Mouse (Mus musculus): ENCODE results near the gene Nkiras2. TPM values are rescaled to one million over a fixed set of nuclear protein-coding genes. Genes with fewer than 3 reads are reported as not detected.
"Not testable (repeated sequence)": the region's sequence is repeated elsewhere in the genome, so short reads cannot be mapped to it uniquely, and the experiment has no call there.

The Nkiras2 gene
- total RNA-seq, 2 experiments from 2014 or later: 28.1 to 29.6 TPM

DNA sequence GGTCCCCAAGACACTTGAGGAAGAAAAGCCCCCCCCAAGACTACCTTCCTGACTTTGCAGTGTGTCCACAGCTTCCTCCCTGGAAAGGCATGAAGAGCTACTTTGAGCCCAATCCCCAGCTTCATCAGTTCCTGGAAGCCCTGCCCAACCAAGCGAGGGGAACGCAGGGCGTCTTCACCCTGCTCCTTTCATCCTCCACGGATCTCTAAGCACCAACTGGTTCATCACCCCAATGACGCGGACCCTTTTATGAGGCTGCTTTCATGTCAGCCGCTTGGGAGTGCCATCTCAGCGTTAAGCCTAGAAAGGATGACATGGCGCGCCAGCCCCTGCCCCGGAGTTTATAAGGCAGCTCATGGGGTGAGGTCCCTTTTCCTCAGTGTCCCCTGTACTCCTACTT lies 938 bp downstream of the Nkiras2 start, which contains the start of gene Dnajc7:
TSS of gene Dnajc7 (minus strand) at position 187 of the 400 bp plus-strand sequence.
- intact Hi-C loops (cut with DNase I): no loop called here

DNA sequence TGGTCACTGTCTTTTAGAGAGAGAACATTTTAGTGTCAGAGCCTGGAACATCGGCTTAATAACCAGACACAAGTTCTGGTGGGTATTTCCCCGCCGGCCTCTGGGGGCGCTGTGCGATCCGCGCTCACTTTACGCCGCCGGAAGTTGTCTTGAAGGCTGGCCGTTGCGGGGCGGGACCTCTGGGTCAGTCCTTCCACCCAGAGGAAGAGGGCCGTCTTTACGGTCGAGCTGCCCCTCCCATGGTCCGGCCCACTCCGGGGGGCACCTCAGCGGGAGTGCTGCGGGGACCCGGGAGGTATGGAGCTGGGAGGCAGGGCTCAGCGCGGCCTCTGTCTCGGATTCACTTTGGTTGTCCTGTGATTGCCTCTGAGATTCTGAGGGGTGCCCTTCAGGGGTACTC lies 3.7 kb downstream of the Nkiras2 start:
- intact Hi-C loops (cut with DNase I): no loop called here
- peak; percentile 93 to 97 for DNase-seq (ENCODE audit: extremely low spot score in 1 of 2, low spot score in 2 of 2)

More for the DNA sequence above, 938 bp downstream of the Nkiras2 start, which contains the start of gene Dnajc7:
- DNase-seq (ENCODE audit: extremely low spot score in 1 of 2, low spot score in 2 of 2): peak in 1 of 2 experiments; percentile 53

DNA sequence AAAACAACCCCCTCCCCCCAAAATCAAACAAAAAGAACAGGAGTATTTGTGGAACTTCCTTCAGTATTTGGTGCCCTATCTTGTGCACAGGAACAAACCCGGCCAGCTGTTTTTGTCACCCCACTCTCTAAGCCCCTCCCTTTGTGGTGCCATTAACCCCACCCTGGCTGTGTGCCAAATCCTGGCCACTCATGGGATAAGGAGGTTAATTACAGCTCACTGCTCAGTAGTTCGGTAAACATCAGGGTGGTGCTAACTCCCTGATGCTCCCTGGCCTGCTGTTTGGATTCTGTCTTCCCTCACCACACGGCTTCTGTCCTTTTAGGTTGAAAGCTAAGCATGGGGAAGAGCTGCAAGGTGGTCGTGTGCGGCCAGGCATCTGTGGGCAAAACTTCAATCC lies 4.8 kb downstream of the Nkiras2 start:
- intact Hi-C loops (cut with DNase I): no loop called here
- peak in 1 of 2 experiments; percentile 72 for DNase-seq (ENCODE audit: extremely low spot score in 1 of 2, low spot score in 2 of 2)

DNA sequence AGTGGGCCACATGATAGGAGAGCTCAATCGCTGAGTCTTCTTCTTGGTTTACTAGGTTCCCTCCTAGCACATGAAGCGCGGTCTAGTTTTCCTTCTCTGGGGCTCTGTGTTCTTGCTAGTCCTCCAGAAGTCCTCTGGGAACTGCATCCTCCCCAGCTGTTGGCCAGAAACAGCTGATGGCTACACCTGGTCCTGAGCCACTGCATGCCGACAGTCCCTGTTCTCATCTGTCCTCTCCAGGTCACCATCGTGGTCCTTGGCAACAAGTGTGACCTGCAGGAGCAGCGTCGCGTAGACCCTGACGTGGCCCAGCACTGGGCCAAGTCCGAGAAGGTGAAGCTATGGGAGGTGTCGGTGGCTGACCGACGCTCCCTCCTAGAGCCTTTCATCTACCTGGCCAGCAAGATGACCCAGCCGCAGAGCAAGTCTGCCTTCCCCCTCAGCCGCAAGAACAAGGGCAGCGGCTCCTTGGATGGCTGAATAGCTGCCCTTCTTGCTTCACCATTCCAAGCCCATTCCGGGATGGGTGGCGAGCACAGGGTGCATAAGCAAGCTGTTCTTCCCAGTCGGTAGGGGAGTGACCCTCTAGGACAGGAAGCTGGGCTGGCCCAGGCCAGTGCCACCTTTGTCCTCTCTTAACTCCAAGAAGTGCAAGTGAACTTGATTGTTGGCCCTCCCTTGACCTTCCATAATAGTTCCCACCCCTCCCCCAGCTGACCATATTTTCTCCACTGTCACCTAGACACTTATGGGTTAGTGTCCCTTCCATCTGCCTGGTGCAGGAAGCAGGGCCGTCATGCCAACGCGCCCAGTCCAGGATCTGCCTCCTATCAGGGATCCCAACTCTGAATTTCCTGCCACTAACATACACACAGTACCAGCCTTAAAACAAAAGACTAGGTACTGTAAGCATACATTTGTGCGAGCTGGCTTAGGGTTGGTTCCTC lies 7.0 kb downstream of the Nkiras2 start:
- intact Hi-C loops (cut with DNase I): loop anchor here (2.0 kb wide), 1 partner anchor 69 kb away; no protein-coding TSS in a partner anchor
- no peak for DNase-seq (ENCODE audit: extremely low spot score in 1 of 2, low spot score in 2 of 2)

DNA sequence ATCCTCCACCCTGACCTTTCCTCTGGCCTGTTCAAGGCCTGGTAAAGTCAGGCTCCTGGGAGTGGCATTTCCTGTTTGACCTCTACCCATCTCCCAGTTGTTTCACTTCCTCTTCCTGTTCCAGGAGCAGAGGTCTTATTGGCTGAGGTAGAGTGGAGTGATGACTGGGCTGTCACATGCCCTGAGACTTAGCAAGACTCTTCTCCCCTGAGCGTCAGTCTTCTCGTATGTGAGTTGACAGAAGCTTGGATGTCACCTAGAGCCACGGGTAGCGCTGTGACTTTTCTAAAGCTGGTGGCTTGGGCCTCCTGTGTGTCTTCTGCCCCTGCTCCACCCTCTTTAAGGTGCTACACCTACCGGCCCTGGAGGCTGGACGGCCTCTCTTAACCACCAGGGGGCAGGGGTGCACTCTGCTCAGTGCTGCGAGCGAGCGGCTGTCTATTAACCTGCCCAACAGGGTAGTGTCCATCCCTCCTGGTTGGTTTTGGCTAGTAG lies 7.7 kb downstream of the Nkiras2 start:
- intact Hi-C loops (cut with DNase I): loop anchor here (2.0 kb wide), 1 partner anchor 68 kb away; no protein-coding TSS in a partner anchor
- peak; percentile 44 to 81 for DNase-seq (ENCODE audit: extremely low spot score in 1 of 2, low spot score in 2 of 2)

DNA sequence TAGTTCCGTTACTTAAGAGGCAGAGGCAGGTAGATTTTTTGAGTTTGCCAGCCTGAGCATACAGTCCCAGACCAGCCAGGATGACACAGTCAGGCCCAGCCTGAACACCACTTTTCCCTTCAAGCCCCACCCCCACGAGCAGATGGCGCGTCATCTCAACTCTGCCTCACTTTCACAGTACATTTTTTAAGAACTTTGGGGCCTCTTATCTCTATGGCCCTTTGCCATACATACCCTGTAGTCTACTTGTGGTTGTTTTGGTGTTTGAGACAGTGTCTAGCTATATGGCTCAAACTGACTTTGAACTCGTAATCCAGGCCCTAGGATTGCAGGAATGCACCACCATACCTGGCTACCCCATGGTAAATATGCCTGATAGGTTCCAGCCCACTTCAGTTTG lies 9.0 kb downstream of the Nkiras2 start:
- no peak for DNase-seq (ENCODE audit: extremely low spot score in 1 of 2, low spot score in 2 of 2)
- intact Hi-C loops (cut with DNase I): no loop called here

DNA sequence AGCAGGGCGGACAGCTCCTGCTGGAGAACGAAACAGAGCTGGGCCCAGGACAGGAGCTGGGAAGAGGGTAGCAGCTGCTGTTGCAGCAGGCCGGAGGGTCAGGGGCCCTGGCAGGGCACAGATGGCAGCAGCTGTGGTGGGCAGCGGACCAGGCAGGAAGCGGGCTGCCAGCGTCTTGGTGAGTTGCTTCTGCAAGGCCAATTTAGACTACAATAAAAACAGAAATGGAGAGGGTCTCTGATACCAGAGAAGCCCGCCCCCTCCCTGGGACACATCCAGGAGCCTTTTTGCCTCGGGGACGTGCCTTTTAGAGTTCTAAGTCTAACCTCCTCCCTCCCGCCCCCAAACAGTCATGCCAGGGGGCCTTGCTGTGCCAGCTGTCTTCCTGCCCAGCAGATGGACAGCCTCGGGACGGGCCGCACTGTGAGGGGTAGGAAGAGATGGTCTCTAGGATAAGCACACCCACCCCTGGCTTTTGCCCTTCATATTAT lies 9.9 kb downstream of the Nkiras2 start:
- peak in 1 of 2 experiments; percentile 55 for DNase-seq (ENCODE audit: extremely low spot score in 1 of 2, low spot score in 2 of 2)
- intact Hi-C loops (cut with DNase I): no loop called here

DNA sequence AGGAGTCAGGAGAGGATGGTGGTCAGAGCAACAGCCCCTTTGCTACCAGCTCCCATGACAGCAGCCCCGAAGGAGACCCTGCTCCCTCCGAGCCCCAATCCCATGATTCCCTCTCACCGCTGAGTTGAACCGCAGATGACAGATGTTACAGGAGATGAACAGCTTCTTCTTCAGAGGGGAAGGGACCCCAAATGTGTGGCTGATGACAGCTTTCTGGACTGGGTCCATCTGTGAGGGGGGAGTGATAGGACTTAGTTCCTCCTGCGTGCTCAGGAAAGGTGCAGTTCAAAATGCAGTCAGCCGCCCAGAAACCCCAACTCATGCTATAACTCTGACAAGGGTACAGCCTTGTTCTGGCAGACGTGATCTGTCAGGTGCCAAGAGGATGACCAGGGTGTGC lies 15.5 kb downstream of the Nkiras2 start:
- intact Hi-C loops (cut with DNase I): no loop called here
- DNase-seq (ENCODE audit: extremely low spot score in 1 of 2, low spot score in 2 of 2): no peak

DNA sequence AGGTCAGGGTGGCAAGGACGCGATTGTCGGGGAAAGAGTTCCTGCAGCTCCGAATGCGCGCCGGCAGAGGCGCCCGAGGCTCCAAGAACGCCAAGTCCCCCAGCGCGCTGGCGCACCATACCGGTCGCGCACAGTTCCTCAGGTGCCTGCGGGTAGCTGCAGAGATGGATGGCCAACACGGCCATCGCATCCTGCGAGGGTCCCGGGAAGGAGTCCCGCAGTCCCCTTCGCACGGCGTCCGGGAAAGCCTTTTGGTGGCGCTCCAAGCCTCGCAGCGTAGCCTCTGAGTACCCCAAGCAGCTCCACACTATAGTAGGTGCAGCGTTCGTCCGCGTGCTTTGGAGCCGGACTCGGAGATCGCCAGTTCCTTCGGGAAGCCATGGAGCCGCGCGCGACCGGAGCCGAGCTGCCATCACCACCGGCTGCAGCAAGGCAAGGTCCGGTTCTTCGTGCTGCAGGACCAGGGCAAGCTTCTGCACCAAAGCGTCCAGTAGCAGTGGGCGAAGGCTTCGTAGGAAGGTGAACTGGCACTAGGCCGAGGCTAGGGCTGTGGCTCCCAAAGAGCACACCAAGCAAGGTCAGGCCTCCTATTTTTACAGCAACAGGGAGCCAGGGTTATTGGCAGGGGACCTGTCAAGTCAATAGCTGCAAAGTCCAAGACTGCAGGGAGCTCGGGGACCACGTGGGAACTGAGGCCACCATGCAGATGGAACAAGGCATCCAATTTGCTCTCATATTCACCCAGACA lies 21.3 kb downstream of the Nkiras2 start:
- intact Hi-C loops (cut with DNase I): no loop called here
- peak in 1 of 2 experiments; percentile 63 for DNase-seq (ENCODE audit: extremely low spot score in 1 of 2, low spot score in 2 of 2)

DNA sequence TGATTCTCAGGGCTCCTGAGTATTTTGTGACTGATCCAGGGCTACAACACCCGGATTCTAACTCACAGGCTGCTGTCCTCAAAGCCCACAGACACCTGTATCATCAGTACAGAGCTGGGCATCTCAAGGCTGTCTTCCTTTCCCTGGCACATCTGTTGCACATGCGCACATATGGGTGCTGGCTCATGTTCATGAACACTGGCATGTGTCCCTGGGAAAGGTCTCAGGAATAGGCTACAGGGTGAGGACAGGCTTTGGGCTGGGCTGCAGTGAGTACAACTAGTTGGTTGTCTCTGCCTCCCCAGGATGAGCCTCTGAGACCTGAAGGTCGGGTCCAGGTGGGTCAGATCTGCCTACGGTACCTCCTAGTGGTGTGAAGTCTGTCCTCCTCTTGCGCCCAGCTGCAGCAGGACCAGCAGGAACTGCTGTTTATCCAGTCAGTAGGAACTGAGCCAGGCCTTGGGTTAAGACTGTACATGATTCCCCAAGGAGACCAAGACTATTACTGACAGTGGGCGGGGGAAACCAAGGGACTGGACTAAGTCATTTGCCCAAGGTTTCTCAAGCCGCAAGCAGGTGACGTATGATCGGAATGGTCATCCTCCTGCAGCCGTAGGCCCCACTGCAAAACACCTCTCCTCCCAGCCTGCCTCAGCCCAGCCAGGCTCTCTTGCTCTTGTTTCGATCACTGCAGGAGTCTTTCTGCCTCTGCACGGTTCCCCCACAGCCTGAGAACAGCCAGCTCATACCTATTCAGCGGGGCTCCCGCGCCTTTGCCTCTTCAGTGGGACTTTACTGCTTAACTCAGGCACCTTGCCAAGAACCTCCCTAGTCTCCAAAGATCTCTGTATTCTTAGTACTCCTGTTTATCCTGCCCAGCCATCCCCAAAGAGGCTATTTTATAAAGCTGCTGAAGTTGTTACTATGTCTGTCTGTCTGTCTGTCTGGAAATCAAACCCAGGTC lies 24.9 kb downstream of the Nkiras2 start:
- intact Hi-C loops (cut with DNase I): no loop called here
- peak in 1 of 2 experiments; percentile 63 for DNase-seq (ENCODE audit: extremely low spot score in 1 of 2, low spot score in 2 of 2)

DNA sequence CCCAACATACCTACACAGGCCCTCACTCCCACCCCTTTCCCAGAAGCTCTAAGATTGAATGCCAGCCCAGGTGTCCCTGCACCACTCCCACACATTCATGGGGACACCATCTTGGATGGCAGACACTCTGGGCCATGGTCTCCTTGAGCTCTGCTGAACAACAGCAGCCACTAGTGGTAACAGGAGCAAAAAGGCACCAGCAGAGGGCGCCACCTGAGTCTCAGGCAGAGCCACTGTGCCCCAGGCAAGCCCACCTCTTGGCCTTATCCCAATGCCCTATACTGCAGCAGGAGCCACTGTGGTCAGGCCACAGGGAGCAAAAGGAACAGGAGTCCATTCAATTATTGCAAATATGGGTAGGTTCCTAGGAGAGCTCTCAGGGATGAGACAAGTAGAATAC lies 27.2 kb downstream of the Nkiras2 start:
- intact Hi-C loops (cut with DNase I): no loop called here
- peak in 1 of 2 experiments; percentile 62 for DNase-seq (ENCODE audit: extremely low spot score in 1 of 2, low spot score in 2 of 2)

DNA sequence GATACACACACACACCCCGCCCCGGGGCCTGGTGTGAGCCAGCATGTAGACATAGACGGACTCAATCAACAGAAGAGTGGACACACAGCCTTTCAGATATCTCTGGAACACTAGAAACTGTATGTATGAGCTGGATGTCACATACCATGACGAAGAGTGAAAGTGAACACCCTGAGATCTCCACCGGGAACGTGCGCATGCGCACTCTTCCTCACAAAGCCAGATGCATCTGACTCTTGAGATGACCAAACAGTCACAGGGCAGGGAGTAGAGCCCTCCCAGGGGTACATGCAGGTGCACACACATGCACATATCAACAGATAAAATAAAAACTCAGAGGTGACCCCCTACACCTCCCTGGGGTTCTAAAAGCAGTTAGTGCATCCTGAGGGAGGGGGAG lies 29.4 kb downstream of the Nkiras2 start:
- intact Hi-C loops (cut with DNase I): no loop called here

DNA sequence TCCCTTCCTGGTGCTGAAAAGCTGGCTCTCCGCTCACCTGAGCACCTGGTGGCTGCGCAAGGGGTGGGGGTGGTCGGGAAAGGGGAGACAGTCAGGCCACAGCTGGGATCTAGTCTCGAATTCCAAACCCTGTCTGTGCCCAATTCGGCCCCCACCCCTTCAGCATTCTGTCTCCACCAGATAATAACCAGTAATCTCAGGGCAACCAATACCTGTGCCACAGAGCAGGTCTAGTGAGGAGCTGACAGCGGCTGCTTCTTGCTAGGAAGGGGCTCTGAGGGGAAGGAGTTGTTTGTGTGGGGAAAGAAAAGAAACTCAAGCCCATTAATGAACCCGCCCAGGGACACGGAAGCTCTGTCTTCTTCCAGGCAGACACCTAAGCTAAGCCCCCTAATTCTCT lies 32.2 kb downstream of the Nkiras2 start:
- intact Hi-C loops (cut with DNase I): loop anchor here (5.0 kb wide), 1 partner anchor 36 kb away; no protein-coding TSS in a partner anchor
- no peak for DNase-seq (ENCODE audit: extremely low spot score in 1 of 2, low spot score in 2 of 2)

More for the DNA sequence above, 29.4 kb downstream of the Nkiras2 start:
- no peak for DNase-seq (ENCODE audit: extremely low spot score in 1 of 2, low spot score in 2 of 2)

DNA sequence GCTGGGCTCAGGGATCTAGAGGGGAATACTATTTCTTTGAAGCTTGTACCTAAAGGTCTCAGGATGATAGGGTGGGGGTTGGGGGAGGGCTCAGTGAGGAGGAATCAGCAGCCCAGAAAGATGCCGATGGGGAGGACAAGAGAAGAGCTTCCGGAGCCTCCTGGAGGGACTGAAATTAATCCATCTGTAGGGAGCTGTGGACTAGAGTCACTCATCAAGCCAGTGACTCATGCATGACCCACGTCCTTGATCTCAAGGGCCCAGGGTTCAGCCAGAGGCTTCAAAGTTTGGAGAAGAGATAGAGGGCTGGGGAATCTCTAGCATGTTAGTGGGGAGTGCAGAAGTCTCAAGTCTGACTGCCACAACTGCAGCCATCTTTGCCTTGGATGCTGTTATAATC lies 32.7 kb downstream of the Nkiras2 start:
- no peak for DNase-seq (ENCODE audit: extremely low spot score in 1 of 2, low spot score in 2 of 2)
- intact Hi-C loops (cut with DNase I): loop anchor here (5.0 kb wide), 1 partner anchor 36 kb away; no protein-coding TSS in a partner anchor

DNA sequence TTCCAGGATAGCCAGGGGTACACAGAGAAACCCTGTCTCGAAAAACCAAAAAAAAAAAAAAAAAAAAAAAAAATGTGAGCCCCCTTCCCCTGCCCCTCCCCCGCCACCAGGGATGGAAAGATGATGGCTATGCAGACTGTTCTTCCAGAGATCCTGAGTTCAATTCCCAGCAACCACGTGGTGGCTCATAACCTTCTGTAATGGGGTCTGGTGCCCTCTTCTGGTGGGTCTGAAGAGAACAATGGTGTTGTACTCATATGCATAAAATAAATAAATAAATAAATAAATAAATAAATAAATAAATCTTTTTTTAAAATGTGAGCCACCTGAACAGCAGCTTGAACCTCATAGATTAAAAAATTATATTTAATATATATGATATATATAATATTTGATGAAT lies 36.5 kb downstream of the Nkiras2 start:
- intact Hi-C loops (cut with DNase I); DNase-seq (ENCODE audit: extremely low spot score in 1 of 2, low spot score in 2 of 2): not testable (repeated sequence)

DNA sequence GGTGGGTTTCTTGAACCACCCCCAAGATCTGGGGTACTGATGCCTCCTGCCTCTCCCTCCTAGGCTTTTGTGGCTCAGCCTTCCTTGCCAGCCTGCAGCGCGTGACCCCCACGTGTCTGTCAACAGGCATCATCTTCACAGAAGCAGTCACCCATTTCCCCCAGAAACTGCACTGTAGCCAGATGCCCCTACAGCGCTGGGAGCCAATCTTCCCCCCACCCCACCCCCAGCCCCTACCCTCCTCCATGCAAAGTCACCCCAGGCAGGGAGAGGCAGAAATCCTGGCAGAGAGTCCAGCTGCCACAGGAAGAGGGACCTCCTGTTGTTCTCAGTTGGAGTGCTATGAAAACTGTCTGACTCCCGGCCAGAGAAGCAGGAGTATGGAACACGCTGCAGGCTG lies 37.4 kb downstream of the Nkiras2 start:
- intact Hi-C loops (cut with DNase I): no loop called here
- DNase-seq (ENCODE audit: extremely low spot score in 1 of 2, low spot score in 2 of 2): peak in 1 of 2 experiments; percentile 34

DNA sequence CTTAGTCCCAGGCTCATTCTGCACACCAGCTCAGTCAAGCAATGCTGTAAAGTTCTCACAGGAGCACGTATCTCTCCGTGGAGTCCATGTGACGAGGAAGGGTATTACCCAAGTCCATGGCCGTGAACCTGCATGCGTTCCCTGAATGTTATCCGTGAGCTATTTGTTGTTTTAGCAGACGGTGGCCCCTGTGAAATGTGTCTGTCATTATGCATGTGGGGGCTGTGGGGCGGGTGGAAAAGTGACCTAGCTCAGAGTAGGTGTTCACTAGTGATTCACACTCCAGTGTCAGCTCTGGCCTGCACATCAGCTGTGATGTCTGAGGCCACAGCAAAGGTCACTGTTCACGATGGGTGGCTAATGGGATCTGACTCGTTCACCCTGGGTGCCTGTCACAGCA lies 40.8 kb downstream of the Nkiras2 start:
- DNase-seq (ENCODE audit: extremely low spot score in 1 of 2, low spot score in 2 of 2): no peak
- intact Hi-C loops (cut with DNase I): no loop called here

DNA sequence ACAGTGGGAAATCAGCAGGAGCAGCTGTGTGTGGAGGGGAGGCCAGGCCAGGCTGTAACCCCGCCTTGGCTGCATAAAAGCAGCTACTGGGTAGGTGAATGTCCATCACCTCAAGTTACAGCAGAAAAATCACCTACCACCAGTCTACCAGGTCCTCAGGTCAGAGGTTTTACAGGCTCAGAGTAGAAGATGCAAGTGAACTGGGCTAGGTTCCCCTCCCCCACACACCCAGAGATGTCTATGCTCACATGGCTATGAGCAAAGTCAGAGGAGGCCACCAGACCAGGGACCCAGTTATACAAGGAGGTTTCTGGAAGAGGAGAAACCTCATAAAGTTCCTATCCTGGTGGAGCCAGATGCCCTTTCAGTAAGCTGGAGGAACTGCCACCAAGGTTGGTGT lies 52.0 kb downstream of the Nkiras2 start:
- DNase-seq (ENCODE audit: extremely low spot score in 1 of 2, low spot score in 2 of 2): no peak
- intact Hi-C loops (cut with DNase I): no loop called here
